Mouse (Mus musculus): ENCODE measurements around the gene Tmem163.

DNA sequence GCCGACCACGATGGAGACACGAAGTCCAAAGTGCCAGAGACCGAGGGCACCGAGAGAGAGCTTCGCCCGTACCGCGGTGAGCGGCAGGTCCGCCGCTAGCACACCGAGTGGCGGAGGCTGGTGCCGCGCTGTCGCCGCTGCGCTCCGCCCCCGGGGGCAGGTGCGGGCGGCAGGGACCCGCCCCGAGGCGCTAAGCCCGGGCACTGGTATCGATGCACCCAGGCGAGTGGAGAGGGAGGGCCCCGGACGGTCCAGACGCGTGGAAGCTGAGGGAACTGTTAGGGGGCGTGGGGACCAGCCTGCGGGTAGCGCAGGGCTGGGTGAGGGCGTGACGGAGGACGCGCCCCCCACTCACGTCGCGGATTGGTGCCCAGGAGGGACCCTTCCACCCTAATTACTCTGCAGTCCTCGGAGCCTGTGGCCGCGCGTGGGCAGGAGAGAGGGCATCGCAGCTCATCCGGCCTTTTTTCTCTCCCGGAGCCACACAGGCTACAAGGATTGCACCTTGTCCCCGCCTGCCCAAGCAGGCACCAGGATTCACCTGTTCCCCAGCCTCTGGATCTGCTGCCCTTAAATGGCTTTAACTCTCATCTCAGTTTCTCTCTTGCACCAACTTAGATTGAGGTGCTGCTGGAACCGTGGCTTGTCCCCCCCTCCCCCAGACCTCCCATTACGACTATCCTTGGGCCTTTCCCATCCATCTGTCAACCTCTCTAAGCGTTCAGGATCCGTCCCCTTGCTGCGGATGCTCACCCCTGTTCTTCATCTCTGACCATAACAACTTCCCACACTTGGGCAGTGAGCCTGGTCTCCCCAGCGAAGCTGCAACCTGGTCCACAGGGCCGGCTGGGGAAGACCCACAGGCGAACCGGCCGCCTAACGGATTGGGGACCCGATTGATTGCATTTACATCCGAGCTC is 1.4 kb downstream of the Tmem163 start:
- TF ChIP-seq POLR2A (IDR thresholded peaks at IDR 0.05; ENCODE audit: control insufficient read depth in 1 of 2, insufficient read depth in 1 of 2, low read depth in 1 of 2, low read length in 2 of 2, poor library complexity in 1 of 2), result no peak
- no peak for TF ChIP-seq UBTF (IDR thresholded peaks at IDR 0.05; ENCODE audit: borderline replicate concordance, insufficient read depth, low read depth, low read length)
- TF ChIP-seq ELF1 (IDR thresholded peaks at IDR 0.05; ENCODE audit: low read depth, low read length), result no peak
- TF ChIP-seq ZC3H11A (IDR thresholded peaks at IDR 0.05; ENCODE audit: low read depth, low read length), result no peak
- TF ChIP-seq CTCF (IDR thresholded peaks at IDR 0.05 in 2 of 3, conservative IDR thresholded peaks at IDR 0.05 in 1 of 3; ENCODE audit: control insufficient read depth in 1 of 3, insufficient read depth in 1 of 3, low read depth in 2 of 3, low read length in 3 of 3, poor library complexity in 1 of 3, severe bottlenecking in 1 of 3), result no peak
- TF ChIP-seq CHD1 (IDR thresholded peaks at IDR 0.05; ENCODE audit: low read depth, low read length), result no peak
- no peak for TF ChIP-seq EP300 (IDR thresholded peaks at IDR 0.05; ENCODE audit: low read depth in 1 of 2, low read length in 2 of 2)
- TF ChIP-seq SIN3A (IDR thresholded peaks at IDR 0.05; ENCODE audit: low read length), result no peak
